In genomic region chr6:95886645-95887044, GRCm38 (mm10) we compare ENCODE assay signal across 25 mouse cellular contexts.
A peak's percentile ranks its signal among the peaks of the same experiment; 100 is the strongest.
DNase-seq lines count a peak whose midpoint lies in the region; TF ChIP-seq lines count a peak whose summit lies in the region.
"Had no signal": no experiment of that assay in that cellular context is flagged by ENCODE, and none has a peak within 500 bp of the region (broad histone marks: within the 10 kb centered on the region; RNA-seq: fewer than 3 reads in every experiment).

No protein-coding gene starts in this region.

- TF ChIP-seq POLR2A in brain, embryonic 14.5 days (IDR thresholded peaks at IDR 0.05; ENCODE audit: borderline replicate concordance, extremely low read depth, insufficient read depth, insufficient read length, poor library complexity, severe bottlenecking): no peak
- no peak for TF ChIP-seq POLR2A in thymus, adult 2 months (IDR thresholded peaks at IDR 0.05; ENCODE audit: control insufficient read depth, extremely low read depth, insufficient read depth, low read length, poor library complexity)

- WGBS in thymus, adult 2 months: 89% methylated on average over 4 of the region's 4 CpGs

- H3K27ac ChIP-seq in thymus, adult 2 months (ENCODE audit: control insufficient read depth, insufficient read depth, low read length): no peak overlapping the region
- H3K27ac ChIP-seq: gastrocnemius, adult 2 months; hindbrain, embryonic 13.5 days; kidney, postnatal 0 days; limb, embryonic 12.5 days; liver, embryonic 15.5 days; midbrain, embryonic 12.5 days; neural tube, embryonic 12.5 days had no signal

- no peaks in the 10 kb centered on the region for H3K4me1 ChIP-seq in thymus, adult 2 months (replicated peaks; ENCODE audit: control insufficient read depth, insufficient read depth, low read length)
- H3K4me1 ChIP-seq: hindbrain, embryonic 13.5 days; limb, embryonic 12.5 days; liver, embryonic 15.5 days; megakaryocyte, embryonic 14.5 days; midbrain, embryonic 12.5 days; neural tube, embryonic 12.5 days had no signal

- TF ChIP-seq CTCF in brain, embryonic 14.5 days (IDR thresholded peaks at IDR 0.05; ENCODE audit: borderline replicate concordance, extremely low read depth, insufficient read depth, insufficient read length): no peak
- TF ChIP-seq CTCF in thymus, adult 2 months (IDR thresholded peaks at IDR 0.05; ENCODE audit: borderline replicate concordance, control insufficient read depth, extremely low read depth, insufficient read depth, low read length, poor library complexity): no peak

- intact Hi-C loops in left cerebral cortex, postnatal 25 days (cut with DNase I): no loop called here

- H3K36me3 ChIP-seq in thymus, adult 2 months (ENCODE audit: control insufficient read depth, insufficient read depth, low read length): no peaks in the 10 kb centered on the region
- H3K36me3 ChIP-seq: hindbrain, embryonic 13.5 days; limb, embryonic 12.5 days; liver, embryonic 15.5 days; midbrain, embryonic 12.5 days; neural tube, embryonic 12.5 days had no signal

- H3K27me3 ChIP-seq in thymus, adult 2 months (ENCODE audit: control insufficient read depth, insufficient read depth, low read length): no peaks in the 10 kb centered on the region
- H3K27me3 ChIP-seq: hindbrain, embryonic 13.5 days; limb, embryonic 12.5 days; liver, embryonic 15.5 days; megakaryocyte, embryonic 14.5 days; midbrain, embryonic 12.5 days; neural tube, embryonic 12.5 days had no signal

- peak; percentile 8 to 62 for DNase-seq in left cerebral cortex, postnatal 25 days (ENCODE audit: low spot score in 2 of 2)
- DNase-seq in left cerebral cortex, adult 18-20 months (ENCODE audit: low spot score in 2 of 2): no peak
- peak; percentile 23 for DNase-seq in right cerebral cortex, adult 18-20 months
- no peak for DNase-seq in right cerebral cortex, postnatal 4 days
- DNase-seq in brain, embryonic 14.5 days (ENCODE audit: low read depth): peak; percentile 39
- no peak for DNase-seq in thymus, adult 2 months
- DNase-seq: adrenal gland, adult 2 months; B cell, adult 2 months; cerebellum, adult 11 months; cerebellum, adult 9-10 months; cerebellum, postnatal 36 days; gastrocnemius, adult 2 months; gastrocnemius, postnatal 36 days; heart, adult 18-20 months; heart, postnatal 4 days; kidney, adult 8-10 months; kidney, postnatal 4 days had no signal

- H3K4me3 ChIP-seq in thymus, adult 2 months (ENCODE audit: control insufficient read depth, insufficient read depth, low read length): no peak overlapping the region
- H3K4me3 ChIP-seq: gastrocnemius, adult 2 months; hindbrain, embryonic 13.5 days; limb, embryonic 12.5 days; liver, embryonic 15.5 days; megakaryocyte, embryonic 14.5 days; midbrain, embryonic 12.5 days; myocyte; neural tube, embryonic 12.5 days had no signal

Comparison
In these comparisons a context has a peak if more than half of its experiments do, and no peak if none do; other contexts are left out.
1. DNase-seq: peak in left cerebral cortex, postnatal 25 days (2 of 2), right cerebral cortex, adult 18-20 months (single experiment) and brain, embryonic 14.5 days (single experiment); none in left cerebral cortex, adult 18-20 months (0 of 2), right cerebral cortex, postnatal 4 days (single experiment) and thymus, adult 2 months (single experiment).